Mouse (Mus musculus) layer of hippocampus, adult 9-11 months (tissue): Measurements from ENCODE around the gene Cadm4.
A peak's percentile ranks its signal among the peaks of the same experiment; 100 is the strongest.

ENCODE experiments used
- DNase-seq: peaks from one replicate; pipeline ENCODE4 v3.0.0; 2022

Gene Cadm4

GRCm38 (mm10) chr7:24481474-24482207 lies at the start of gene Cadm4:
Gene Cadm4, plus strand, starts transcription at chr7:24482023.
- peak; percentile 87 for DNase-seq

- DNase-seq: no peak
These were observed 46.5 kb upstream of the Cadm4 start for GRCm38 (mm10) chr7:24435305-24435704.

- DNase-seq: peak; percentile 84
These were observed 43.8 kb upstream of the Cadm4 start for GRCm38 (mm10) chr7:24437981-24438380.

- DNase-seq: no peak
These were observed 42.6 kb upstream of the Cadm4 start for GRCm38 (mm10) chr7:24439191-24439590.

GRCm38 (mm10) chr7:24439891-24440290 lies 41.9 kb upstream of the Cadm4 start:
- no peak for DNase-seq

- peak; percentile 70 for DNase-seq
These were observed 40.0 kb upstream of the Cadm4 start for GRCm38 (mm10) chr7:24441785-24442184.

GRCm38 (mm10) chr7:24442313-24442712 lies 39.5 kb upstream of the Cadm4 start:
- peak; percentile 78 for DNase-seq

GRCm38 (mm10) chr7:24445266-24445926 lies 36.4 kb upstream of the Cadm4 start:
- peak; percentile 52 for DNase-seq

- DNase-seq: no peak
These were observed 35.0 kb upstream of the Cadm4 start for GRCm38 (mm10) chr7:24446697-24447340.

- no peak for DNase-seq
These were observed 32.9 kb upstream of the Cadm4 start for GRCm38 (mm10) chr7:24448782-24449517.

- no peak for DNase-seq
These were observed 31.2 kb upstream of the Cadm4 start for GRCm38 (mm10) chr7:24450585-24451017.

GRCm38 (mm10) chr7:24451855-24452311 lies 29.9 kb upstream of the Cadm4 start, which contains the start of gene Irgc1:
Gene Irgc1, minus strand, starts transcription at chr7:24452297.
- no peak for DNase-seq

GRCm38 (mm10) chr7:24454199-24454598 lies 27.6 kb upstream of the Cadm4 start:
- no peak for DNase-seq

GRCm38 (mm10) chr7:24455726-24456125 lies 26.1 kb upstream of the Cadm4 start:
- no peak for DNase-seq

GRCm38 (mm10) chr7:24457726-24458370 lies 24.0 kb upstream of the Cadm4 start:
- no peak for DNase-seq

- no peak for DNase-seq
These were observed 22.4 kb upstream of the Cadm4 start for GRCm38 (mm10) chr7:24459440-24459839.

GRCm38 (mm10) chr7:24459843-24460242 lies 22.0 kb upstream of the Cadm4 start:
- no peak for DNase-seq

GRCm38 (mm10) chr7:24461376-24462051 lies 20.3 kb upstream of the Cadm4 start:
- no peak for DNase-seq

- DNase-seq: no peak
These were observed 19.2 kb upstream of the Cadm4 start, which contains the start of gene Plaur for GRCm38 (mm10) chr7:24462388-24463319. Gene Plaur, plus strand, starts transcription at chr7:24462484.

GRCm38 (mm10) chr7:24466835-24467234 lies 15.0 kb upstream of the Cadm4 start:
- DNase-seq: no peak

- no peak for DNase-seq
These were observed 13.9 kb upstream of the Cadm4 start for GRCm38 (mm10) chr7:24467886-24468285.
